Mouse (Mus musculus) limb, embryonic 11.5 days (tissue): ENCODE measurements around the gene Gm9857. TPM values are rescaled to one million over a fixed set of nuclear protein-coding genes. Genes with fewer than 3 reads are reported as not detected.

ENCODE experiments used
- ATAC-seq: fragments of 200-750 bp; cut with Nextera tagmentation; 2 replicates; pipeline ENCODE4 v1.8.0; 2017; ENCODE audit warnings: low read depth; ENCODE audit not compliant: insufficient number of reproducible peaks, low FRiP score, low TSS enrichment
- DNase-seq: peaks from one replicate; pipeline ENCODE4 v3.0.0-alpha.2; 2015; ENCODE audit warnings: low spot score
- H3K27ac ChIP-seq: fragments of 300-500 bp; sonication (generic); replicated peaks from 2 replicates; pipeline ENCODE4 v1.5.1; 2014; ENCODE audit warnings: low read depth, mild to moderate bottlenecking, low read length
- H3K27me3 ChIP-seq: fragments of 300-500 bp; sonication (generic); 2 replicates; pipeline ENCODE4 v1.6.1; 2014; ENCODE audit warnings: mild to moderate bottlenecking, low read length, mixed read lengths; ENCODE audit not compliant: control insufficient read depth, insufficient read depth
- H3K36me3 ChIP-seq: fragments of 300-500 bp; sonication (generic); 2 replicates; pipeline ENCODE4 v1.6.1; 2014; ENCODE audit warnings: mild to moderate bottlenecking, low read length, moderate library complexity, mixed read lengths; ENCODE audit not compliant: control insufficient read depth, insufficient read depth
- H3K4me1 ChIP-seq: fragments of 300-500 bp; sonication (generic); 2 replicates; pipeline ENCODE4 v1.6.1; 2014; ENCODE audit warnings: low read length, mixed read lengths; ENCODE audit not compliant: control insufficient read depth, insufficient read depth
- H3K4me2 ChIP-seq: fragments of 300-500 bp; sonication (generic); 2 replicates; pipeline ENCODE4 v1.6.1; 2014; ENCODE audit warnings: low read depth, mild to moderate bottlenecking, moderate library complexity; ENCODE audit not compliant: severe bottlenecking
- H3K4me3 ChIP-seq: fragments of 300-500 bp; sonication (generic); 2 replicates; pipeline ENCODE4 v1.5.1; 2014; ENCODE audit warnings: low read depth, low read length
- H3K9ac ChIP-seq: fragments of 300-500 bp; sonication (generic); 2 replicates; pipeline ENCODE4 v1.6.1; 2014; ENCODE audit warnings: mild to moderate bottlenecking, low read length
- H3K9me3 ChIP-seq: fragments of 300-500 bp; sonication (generic); 2 replicates; pipeline ENCODE4 v1.6.1; 2016; ENCODE audit warnings: low read length; ENCODE audit not compliant: control insufficient read depth
- WGBS: fragments of 180-500 bp; shearing (Covaris S2); extraction: QIAGEN DNeasy Blood & Tissue Kit; methylation state at CpG from one replicate; pipeline ENCODE4 v1.1.7; 2014; 5-methylcytosine and 5-hydroxymethylcytosine counted together
- polyA plus RNA-seq: library from polyadenylated mRNA; unstranded; fragments of >200 nt; fragmentation: Nextera tagmentation; extraction: Ambion mirVana; gene quantifications from 2 replicates; pipeline ENCODE4 v1.2.1, GENCODE M21; 2014

The Gm9857 gene
- polyA plus RNA-seq, 1 experiment from 2014 or later = not detected

- H3K4me1 ChIP-seq = no peaks in the 10 kb centered on the region
- no peak overlapping the region for H3K4me3 ChIP-seq
- no peaks in the 10 kb centered on the region for H3K36me3 ChIP-seq
- H3K9me3 ChIP-seq = no peaks in the 10 kb centered on the region
- DNase-seq (no peak), ATAC-seq (no peak)
- 98% methylated on average over 3 of the region's 3 CpGs for WGBS
- no peak overlapping the region for H3K4me2 ChIP-seq
- no peak overlapping the region for H3K9ac ChIP-seq
- H3K27ac ChIP-seq = no peak overlapping the region
- H3K27me3 ChIP-seq = no peaks in the 10 kb centered on the region
Observed at GRCm38 (mm10) chr3:108966051-108966450, 25.8 kb upstream of the Gm9857 start.

GRCm38 (mm10) chr3:108964361-108965044, 24.3 kb upstream of the Gm9857 start:
- DNase-seq = no peak
- no peaks in the 10 kb centered on the region for H3K9me3 ChIP-seq
- H3K27me3 ChIP-seq = no peaks in the 10 kb centered on the region
- no peak overlapping the region for H3K4me2 ChIP-seq
- H3K27ac ChIP-seq = no peak overlapping the region
- H3K4me1 ChIP-seq = no peaks in the 10 kb centered on the region
- ATAC-seq = no peak
- H3K9ac ChIP-seq = no peak overlapping the region
- WGBS = 72% methylated on average over 7 of the region's 7 CpGs
- H3K36me3 ChIP-seq = no peaks in the 10 kb centered on the region
- H3K4me3 ChIP-seq = no peak overlapping the region

GRCm38 (mm10) chr3:108963776-108964175, 23.5 kb upstream of the Gm9857 start:
- Histone ChIP-seq H3K27ac (no peak overlapping the region), H3K4me3 (no peak overlapping the region), H3K4me2 (no peak overlapping the region), H3K4me1 (no peaks in the 10 kb centered on the region), H3K9ac (no peak overlapping the region), H3K36me3 (no peaks in the 10 kb centered on the region), H3K9me3 (no peaks in the 10 kb centered on the region), H3K27me3 (no peaks in the 10 kb centered on the region)
- ATAC-seq (no peak), DNase-seq (no peak)
- 87% methylated on average over 3 of the region's 3 CpGs for WGBS

GRCm38 (mm10) chr3:108963278-108963677, 23.0 kb upstream of the Gm9857 start:
- no peak for ATAC-seq
- no peak overlapping the region for H3K4me2 ChIP-seq
- no peak overlapping the region for H3K27ac ChIP-seq
- 83% methylated on average over 3 of the region's 3 CpGs for WGBS
- no peak overlapping the region for H3K9ac ChIP-seq
- H3K4me3 ChIP-seq = no peak overlapping the region
- H3K36me3 ChIP-seq = no peaks in the 10 kb centered on the region
- no peaks in the 10 kb centered on the region for H3K27me3 ChIP-seq
- no peaks in the 10 kb centered on the region for H3K9me3 ChIP-seq
- no peak for DNase-seq
- no peaks in the 10 kb centered on the region for H3K4me1 ChIP-seq

GRCm38 (mm10) chr3:108961655-108962054, 21.4 kb upstream of the Gm9857 start:
- H3K36me3 ChIP-seq = no peaks in the 10 kb centered on the region
- DNase-seq = no peak
- H3K4me3 ChIP-seq = no peak overlapping the region
- H3K9ac ChIP-seq = no peak overlapping the region
- no peaks in the 10 kb centered on the region for H3K4me1 ChIP-seq
- no peak for ATAC-seq
- H3K27me3 ChIP-seq = no peaks in the 10 kb centered on the region
- WGBS = 62% methylated on average over 6 of the region's 6 CpGs
- H3K4me2 ChIP-seq = no peak overlapping the region
- H3K9me3 ChIP-seq = no peaks in the 10 kb centered on the region
- H3K27ac ChIP-seq = no peak overlapping the region

- 63% methylated on average over 7 of the region's 7 CpGs for WGBS
- Histone ChIP-seq H3K27me3 (no peaks in the 10 kb centered on the region), H3K4me2 (no peak overlapping the region), H3K4me1 (no peaks in the 10 kb centered on the region), H3K36me3 (no peaks in the 10 kb centered on the region), H3K9ac (no peak overlapping the region), H3K9me3 (no peaks in the 10 kb centered on the region), H3K4me3 (no peak overlapping the region), H3K27ac (no peak overlapping the region)
- ATAC-seq (0 out of 2 replicates have a peak, but pooled peaks have one; percentile 51), DNase-seq (no peak)
Observed at GRCm38 (mm10) chr3:108961226-108961625, 21.0 kb upstream of the Gm9857 start.

GRCm38 (mm10) chr3:108959680-108960295, 19.5 kb upstream of the Gm9857 start:
- DNase-seq = no peak
- H3K36me3 ChIP-seq = no peaks in the 10 kb centered on the region
- 77% methylated on average over 13 of the region's 13 CpGs for WGBS

GRCm38 (mm10) chr3:108957976-108958375, 17.7 kb upstream of the Gm9857 start:
- H3K4me3 ChIP-seq = no peak overlapping the region
- H3K27ac ChIP-seq = no peak overlapping the region
- ATAC-seq (no peak), DNase-seq (no peak)
- no peaks in the 10 kb centered on the region for H3K27me3 ChIP-seq
- H3K9me3 ChIP-seq = no peaks in the 10 kb centered on the region
- H3K4me2 ChIP-seq = no peak overlapping the region
- H3K4me1 ChIP-seq = no peaks in the 10 kb centered on the region
- no peak overlapping the region for H3K9ac ChIP-seq
- no peaks in the 10 kb centered on the region for H3K36me3 ChIP-seq

More at GRCm38 (mm10) chr3:108959680-108960295, 19.5 kb upstream of the Gm9857 start:
- H3K4me3 ChIP-seq = no peak overlapping the region
- no peaks in the 10 kb centered on the region for H3K9me3 ChIP-seq
- no peak overlapping the region for H3K9ac ChIP-seq
- no peak overlapping the region for H3K4me2 ChIP-seq
- H3K4me1 ChIP-seq = no peaks in the 10 kb centered on the region
- no peak overlapping the region for H3K27ac ChIP-seq
- no peak for ATAC-seq
- no peaks in the 10 kb centered on the region for H3K27me3 ChIP-seq
